Mouse (Mus musculus): Measurements from ENCODE around the gene Gpr31b. TPM values are rescaled to one million over a fixed set of nuclear protein-coding genes. Genes with fewer than 3 reads are reported as not detected.
A peak's percentile ranks its signal among the peaks of the same experiment; 100 is the strongest.
"Not testable (repeated sequence)": the region's sequence is repeated elsewhere in the genome, so short reads cannot be mapped to it uniquely, and the experiment has no call there.

The Gpr31b gene
- 1.3 to 2.8 TPM in 2 of 3 replicates, not detected in the other for total RNA-seq (2017)

DNA sequence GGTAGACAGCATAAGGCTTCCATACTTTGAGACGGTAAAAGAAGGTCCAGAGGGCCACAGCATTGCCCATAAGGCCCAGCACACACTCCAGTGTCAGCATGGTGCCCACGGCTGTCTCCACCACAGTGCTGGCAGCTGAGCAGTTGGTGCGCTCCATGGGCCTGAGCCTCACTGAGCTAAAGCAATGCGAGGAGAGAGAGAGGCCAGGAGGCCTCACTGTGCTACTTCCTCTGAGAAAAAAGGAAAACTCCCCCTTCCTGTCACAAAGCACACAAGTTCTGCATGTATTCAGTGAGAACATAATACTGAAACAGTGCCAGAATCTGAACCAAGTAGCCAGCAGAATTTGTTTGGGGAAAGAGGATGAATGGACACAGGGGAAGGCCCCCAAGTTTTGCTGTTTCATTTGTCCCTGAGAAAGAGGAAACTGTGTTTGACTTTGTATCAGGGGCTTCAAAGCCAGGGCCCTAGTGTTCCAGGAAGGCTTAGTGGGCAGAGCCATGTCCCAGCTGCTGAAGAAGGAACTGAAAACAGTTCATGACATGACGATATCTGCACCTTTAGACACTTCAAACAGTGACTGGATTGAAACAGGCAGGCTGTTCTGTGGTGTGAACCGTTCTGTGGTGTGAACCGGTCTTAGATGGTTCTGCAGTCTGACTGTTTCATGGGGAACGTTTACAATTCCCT lies at the start of gene Gpr31b:
Gene Gpr31b (minus strand): TSS at position 173 of the 690 bp plus-strand sequence.
- peak; percentile 67 for ATAC-seq (replicated peaks; ENCODE audit: insufficient number of reproducible peaks, low FRiP score, low TSS enrichment, poor library complexity, severe bottlenecking)

DNA sequence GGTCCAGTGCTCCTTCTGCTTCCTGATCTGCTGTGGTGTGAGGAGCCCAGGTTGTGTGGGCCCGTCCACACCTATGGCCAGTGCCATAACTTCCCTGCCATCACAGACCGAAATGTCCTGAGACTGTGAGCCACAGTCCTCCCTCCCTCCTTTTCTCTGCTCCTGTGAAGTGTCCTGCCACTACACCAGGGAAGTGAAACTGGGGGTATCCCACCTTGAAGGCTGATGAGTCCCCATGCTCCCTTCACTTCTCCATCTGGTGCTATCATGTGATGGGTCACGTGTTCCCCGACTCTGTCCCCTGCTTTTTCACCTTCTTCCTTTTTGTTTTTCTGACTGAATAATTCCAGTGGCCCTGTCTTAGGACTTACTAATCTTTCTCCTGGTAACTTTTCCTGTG lies 40.9 kb upstream of the Gpr31b start:
- ATAC-seq (replicated peaks; ENCODE audit: insufficient number of reproducible peaks, low FRiP score, low TSS enrichment, poor library complexity, severe bottlenecking): peak; percentile 33; the same call in 1 of the 2 replicates

DNA sequence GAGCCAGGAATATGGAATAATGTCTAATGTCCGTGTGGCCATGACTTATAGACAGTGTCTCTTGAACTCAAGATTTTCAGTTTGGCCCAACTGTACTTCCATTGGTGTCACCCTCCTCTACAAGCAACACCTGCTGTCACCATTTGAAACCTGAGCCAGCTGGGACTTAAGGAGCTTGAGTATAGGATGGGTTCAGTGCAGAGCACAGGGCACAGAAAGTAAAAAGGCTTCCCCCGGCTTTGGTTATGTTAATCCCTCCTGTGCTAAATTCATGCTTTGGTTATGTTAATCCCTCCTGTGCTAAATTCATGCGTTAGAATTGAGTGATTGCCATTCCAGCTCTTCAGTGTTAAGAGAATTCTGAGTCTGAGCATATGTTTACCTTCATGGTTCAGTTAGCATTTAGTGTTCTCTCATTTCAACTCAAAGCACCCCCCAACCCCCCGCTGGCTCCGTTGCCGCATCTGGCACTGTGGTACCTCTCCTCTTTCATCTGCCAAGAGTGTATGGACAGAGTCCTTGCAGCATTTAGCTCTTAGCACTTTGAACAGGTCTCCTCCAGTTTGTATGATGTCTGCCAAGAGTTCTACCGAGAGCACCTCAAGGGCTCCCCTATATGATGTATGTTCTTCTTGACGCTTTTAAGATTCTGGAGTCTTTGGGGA lies 40.1 kb upstream of the Gpr31b start:
- not testable (repeated sequence) for ATAC-seq (replicated peaks; ENCODE audit: insufficient number of reproducible peaks, low FRiP score, low TSS enrichment, poor library complexity, severe bottlenecking)

DNA sequence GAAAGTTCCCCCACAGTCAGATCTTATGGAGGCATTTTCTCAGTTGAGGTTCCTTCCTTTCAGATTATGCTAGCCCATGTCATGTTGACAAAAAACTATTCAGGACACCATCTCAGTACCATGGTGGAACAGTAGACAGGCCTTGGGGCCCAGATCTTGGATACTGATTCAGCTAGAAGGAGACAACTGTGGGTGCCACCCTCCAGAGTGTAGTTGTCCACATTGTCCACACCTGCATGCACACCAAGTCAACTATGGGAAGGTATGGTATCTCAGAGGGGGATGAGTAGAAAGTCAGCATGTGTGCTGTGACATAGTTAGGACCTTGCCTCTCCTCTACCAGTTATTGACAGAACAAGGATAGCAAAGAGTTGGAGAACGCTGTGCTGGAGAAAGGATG lies 39.4 kb upstream of the Gpr31b start:
- ATAC-seq (replicated peaks; ENCODE audit: insufficient number of reproducible peaks, low FRiP score, low TSS enrichment, poor library complexity, severe bottlenecking): not testable (repeated sequence)

DNA sequence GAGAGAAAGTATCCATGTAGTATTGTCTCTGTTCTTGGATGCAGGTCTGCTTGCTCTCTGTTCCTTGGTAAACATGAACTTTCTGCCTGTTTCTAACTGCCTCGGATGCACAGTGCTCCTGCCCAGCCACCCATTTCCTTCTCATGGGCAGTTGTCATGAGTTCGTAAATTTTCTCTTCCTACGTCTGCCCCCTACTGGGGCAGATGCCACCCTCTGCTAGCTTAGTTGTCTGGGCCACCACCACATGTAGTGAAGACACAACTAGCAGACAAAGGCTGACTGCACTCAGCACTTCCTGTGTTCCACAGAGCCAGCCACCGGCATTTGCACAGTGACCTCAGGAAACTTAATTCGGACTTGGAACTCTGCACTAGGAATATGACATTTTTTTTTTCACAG lies 17.1 kb upstream of the Gpr31b start:
- ATAC-seq (replicated peaks; ENCODE audit: insufficient number of reproducible peaks, low FRiP score, low TSS enrichment, poor library complexity, severe bottlenecking): not testable (repeated sequence)

GRCm38 (mm10) chr17:13067864-13068385 lies 15.8 kb upstream of the Gpr31b start:
- ATAC-seq (replicated peaks; ENCODE audit: insufficient number of reproducible peaks, low FRiP score, low TSS enrichment, poor library complexity, severe bottlenecking): 0 out of 2 replicates have a peak, but pooled peaks have one; percentile 20

- not testable (repeated sequence) for ATAC-seq (replicated peaks; ENCODE audit: insufficient number of reproducible peaks, low FRiP score, low TSS enrichment, poor library complexity, severe bottlenecking)
Observed at GRCm38 (mm10) chr17:13062882-13063281, 10.8 kb upstream of the Gpr31b start.

DNA sequence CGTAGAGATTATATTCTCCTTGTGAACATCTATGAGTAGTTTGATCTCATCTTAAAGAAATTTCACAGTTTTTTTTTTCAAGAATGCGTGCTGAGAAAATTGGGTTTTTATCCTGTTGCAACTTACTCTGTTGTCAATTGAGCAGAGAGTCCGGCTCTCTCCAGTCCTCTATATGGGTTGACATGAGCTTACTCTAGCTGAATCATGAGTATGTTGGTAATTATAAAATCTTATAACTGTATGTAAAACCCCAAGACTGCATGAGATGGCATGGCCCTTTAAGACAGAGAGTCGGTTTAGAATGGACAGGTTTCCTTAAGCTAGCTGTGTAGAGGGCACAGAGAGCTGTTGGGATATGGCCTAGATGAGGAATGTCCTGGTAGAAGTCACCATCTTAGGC lies 8.7 kb upstream of the Gpr31b start, which contains the start of gene Tcp10b:
Gene Tcp10b (plus strand): TSS at position 301 of the 400 bp plus-strand sequence.
- not testable (repeated sequence) for ATAC-seq (replicated peaks; ENCODE audit: insufficient number of reproducible peaks, low FRiP score, low TSS enrichment, poor library complexity, severe bottlenecking)

DNA sequence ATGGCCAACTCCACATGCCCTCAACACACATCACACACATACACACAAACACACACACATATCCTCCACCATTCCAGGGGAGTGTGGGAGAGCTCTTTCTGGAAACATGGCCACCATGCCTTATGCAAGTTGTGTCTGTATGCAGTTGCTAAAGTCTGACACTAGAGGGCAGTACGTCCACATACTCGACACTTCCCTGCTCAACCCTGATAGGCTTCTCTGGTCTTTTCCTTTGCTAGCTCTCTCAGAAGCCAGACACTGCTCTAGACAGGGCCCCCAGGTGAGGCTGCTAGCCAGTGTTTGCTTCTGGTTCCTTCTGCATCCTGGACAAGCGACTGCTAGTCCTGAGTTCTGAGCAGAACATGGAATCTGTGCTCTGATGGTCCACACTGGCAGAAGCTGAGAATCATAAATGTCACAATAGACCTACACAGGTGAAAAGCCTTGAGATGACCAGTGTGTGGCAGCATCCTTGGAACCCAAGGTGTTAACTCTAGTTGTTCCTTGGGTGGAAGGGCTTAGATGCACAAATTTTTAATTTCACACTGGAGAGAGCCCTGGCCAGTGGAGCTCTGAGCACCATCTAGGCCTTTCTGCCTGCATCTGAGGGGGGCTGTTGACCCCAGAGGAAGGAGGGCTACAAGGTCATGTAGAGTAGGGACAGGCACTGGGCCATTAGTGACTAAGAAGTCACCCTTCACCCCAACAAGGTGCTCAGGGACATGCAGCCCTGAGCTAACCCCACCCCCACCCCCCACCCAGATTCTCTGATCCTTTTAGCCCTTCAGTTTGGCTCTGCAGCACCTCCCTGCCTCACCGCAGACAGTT lies 8.0 kb downstream of the Gpr31b start:
- ATAC-seq (replicated peaks; ENCODE audit: insufficient number of reproducible peaks, low FRiP score, low TSS enrichment, poor library complexity, severe bottlenecking): peak; percentile 64

DNA sequence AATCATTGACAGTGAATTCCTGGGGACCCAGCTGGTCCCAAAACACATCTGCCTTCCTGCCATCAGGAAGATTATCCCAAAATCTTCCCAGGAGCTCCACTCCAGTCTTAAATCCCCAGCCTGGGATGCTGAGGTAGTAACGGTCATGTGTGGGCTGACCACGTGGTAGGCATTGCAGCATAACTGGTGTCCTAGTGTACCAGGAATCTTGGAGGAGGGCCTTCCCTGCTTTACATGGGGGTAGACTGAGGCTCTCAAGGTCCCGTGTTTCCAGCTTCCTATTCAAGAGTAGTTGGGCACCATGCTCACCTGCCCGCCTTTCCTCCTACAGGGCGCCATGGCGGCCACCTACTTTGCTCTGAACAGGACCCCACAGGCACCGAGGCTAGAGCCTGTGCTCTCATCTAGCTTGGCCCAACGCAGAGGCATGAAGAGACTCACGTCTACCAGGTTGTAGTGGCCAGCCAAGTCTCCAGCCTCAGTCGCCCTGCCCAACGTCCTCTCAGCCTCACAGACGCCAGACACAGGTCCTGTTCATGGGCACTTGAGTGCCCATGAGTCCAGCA lies 15.4 kb downstream of the Gpr31b start:
- ATAC-seq (replicated peaks; ENCODE audit: insufficient number of reproducible peaks, low FRiP score, low TSS enrichment, poor library complexity, severe bottlenecking): peak; percentile 28

- ATAC-seq (replicated peaks; ENCODE audit: insufficient number of reproducible peaks, low FRiP score, low TSS enrichment, poor library complexity, severe bottlenecking): no peak
Observed at GRCm38 (mm10) chr17:13013316-13013715, 38.8 kb downstream of the Gpr31b start.

DNA sequence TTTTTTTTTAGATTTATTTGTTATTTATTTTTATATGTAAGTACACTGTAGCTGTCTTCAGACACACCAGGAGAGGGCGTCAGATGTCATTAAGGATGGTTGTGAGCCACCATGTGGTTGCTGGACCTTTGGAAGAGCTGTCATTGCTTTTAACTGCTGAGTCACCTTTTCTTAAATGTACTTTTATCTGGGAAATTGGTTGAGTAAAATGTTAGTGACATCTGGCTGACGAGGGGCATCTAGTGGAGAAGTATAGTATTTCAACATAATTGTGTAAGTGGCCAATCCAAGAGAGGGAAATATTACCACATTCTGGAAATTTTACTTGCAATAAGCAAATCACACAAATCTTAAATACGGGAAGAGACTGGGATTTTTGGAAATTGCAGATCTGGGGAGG lies 42.2 kb downstream of the Gpr31b start:
- ATAC-seq (replicated peaks; ENCODE audit: insufficient number of reproducible peaks, low FRiP score, low TSS enrichment, poor library complexity, severe bottlenecking): peak; percentile 53

DNA sequence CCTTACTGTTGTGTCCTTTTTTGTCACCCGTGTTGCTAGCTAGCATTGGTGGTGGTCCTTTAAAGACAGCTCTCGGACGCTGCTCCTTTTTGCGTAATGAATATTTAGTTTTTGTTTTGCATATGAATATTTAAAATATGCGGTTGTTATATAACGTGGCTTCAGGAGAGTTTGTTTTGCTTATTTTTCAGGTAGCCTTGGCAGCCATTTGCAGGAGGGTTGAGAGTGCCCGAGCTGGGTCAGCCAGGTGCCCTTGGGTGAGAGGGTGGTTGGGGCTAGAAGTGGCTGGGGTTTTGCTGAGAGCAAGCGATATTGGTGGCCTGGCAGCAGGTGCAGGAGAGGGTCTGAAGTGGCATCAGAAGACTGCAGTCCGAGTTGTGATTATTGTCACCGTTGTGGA lies 43.6 kb downstream of the Gpr31b start:
- no peak for ATAC-seq (replicated peaks; ENCODE audit: insufficient number of reproducible peaks, low FRiP score, low TSS enrichment, poor library complexity, severe bottlenecking)

DNA sequence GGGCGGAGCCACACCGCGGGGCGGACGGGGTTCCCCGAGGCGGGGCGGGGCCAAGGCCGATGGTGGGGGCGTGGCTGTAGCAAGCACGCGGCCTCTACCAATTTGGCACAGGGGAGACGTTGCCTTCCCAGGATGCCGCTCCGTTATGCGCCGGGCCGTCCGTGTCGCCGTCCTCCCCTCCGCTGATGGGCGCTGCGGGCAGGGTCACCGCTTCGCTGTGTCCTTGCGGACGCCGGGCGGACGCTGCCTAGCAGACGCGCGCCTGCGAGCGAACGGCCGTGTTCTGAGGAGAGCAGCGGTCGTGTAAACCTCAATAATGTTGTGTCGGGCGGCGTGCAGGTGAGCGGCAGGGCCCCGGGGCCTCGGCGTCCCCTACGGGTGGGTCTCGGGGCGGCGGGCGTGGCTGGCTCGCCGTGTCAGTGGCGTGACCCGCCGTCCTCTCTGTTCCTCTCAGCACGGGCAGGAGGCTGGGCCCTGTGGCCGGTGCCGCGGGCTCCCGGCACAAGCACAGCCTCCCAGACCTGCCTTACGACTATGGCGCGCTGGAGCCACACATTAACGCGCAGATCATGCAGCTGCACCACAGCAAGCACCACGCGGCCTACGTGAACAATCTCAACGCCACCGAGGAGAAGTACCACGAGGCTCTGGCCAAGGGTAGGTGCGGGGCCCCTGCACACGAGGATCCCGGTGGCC lies 44.2 kb downstream of the Gpr31b start:
- ATAC-seq (replicated peaks; ENCODE audit: insufficient number of reproducible peaks, low FRiP score, low TSS enrichment, poor library complexity, severe bottlenecking): peak; percentile 97

- no peak for ATAC-seq (replicated peaks; ENCODE audit: insufficient number of reproducible peaks, low FRiP score, low TSS enrichment, poor library complexity, severe bottlenecking)
Observed at GRCm38 (mm10) chr17:13006984-13007383, 45.1 kb downstream of the Gpr31b start.

GRCm38 (mm10) chr17:13006546-13006945 lies 45.5 kb downstream of the Gpr31b start, which contains the start of gene Sod2:
Gene Sod2 (plus strand): TSS chr17:13006846.
- not testable (repeated sequence) for ATAC-seq (replicated peaks; ENCODE audit: insufficient number of reproducible peaks, low FRiP score, low TSS enrichment, poor library complexity, severe bottlenecking)

DNA sequence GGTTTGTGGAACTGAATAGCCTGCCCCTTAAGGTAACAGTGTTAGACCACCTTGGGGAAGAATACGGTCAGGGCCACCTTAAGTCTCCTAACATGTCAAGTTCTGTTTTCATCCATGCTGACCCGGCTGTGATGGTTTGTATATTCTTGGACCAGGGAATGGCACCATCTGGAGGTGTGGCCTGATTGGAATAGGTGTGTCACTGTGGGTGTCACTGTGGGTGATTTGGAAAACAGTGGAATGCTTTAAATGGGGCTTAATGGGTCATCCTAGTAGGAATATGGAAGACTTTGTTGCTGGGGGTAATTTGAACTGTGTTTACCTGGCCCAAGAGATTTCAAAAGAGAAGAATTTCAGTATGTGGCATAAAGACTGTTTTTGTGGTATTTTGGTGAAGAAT lies 47.7 kb downstream of the Gpr31b start:
- ATAC-seq (replicated peaks; ENCODE audit: insufficient number of reproducible peaks, low FRiP score, low TSS enrichment, poor library complexity, severe bottlenecking): not testable (repeated sequence)

- not testable (repeated sequence) for ATAC-seq (replicated peaks; ENCODE audit: insufficient number of reproducible peaks, low FRiP score, low TSS enrichment, poor library complexity, severe bottlenecking)
Observed at GRCm38 (mm10) chr17:13002243-13002642, 49.9 kb downstream of the Gpr31b start.

Measured in monocyte, adult 5-6 weeks (primary cell).